Mouse (Mus musculus) midbrain, embryonic 13.5 days (tissue): Measurements from ENCODE around the gene Prkn. TPM values are rescaled to one million over a fixed set of nuclear protein-coding genes. Genes with fewer than 3 reads are reported as not detected.

Experiments
- ATAC-seq: fragments of 200-750 bp; cut with Nextera tagmentation; 2 replicates; pipeline ENCODE4 v1.8.0; 2017; ENCODE audit warnings: mild to moderate bottlenecking, moderate TSS enrichment, moderate library complexity
- H3K27ac ChIP-seq: fragments of 300-500 bp; sonication (generic); 2 replicates; pipeline ENCODE4 v1.5.1; 2015; ENCODE audit warnings: inconsistent platforms, mild to moderate bottlenecking, moderate library complexity
- H3K27me3 ChIP-seq: fragments of 300-500 bp; sonication (generic); 2 replicates; pipeline ENCODE4 v1.6.1; 2015; ENCODE audit warnings: mild to moderate bottlenecking, inconsistent platforms
- H3K36me3 ChIP-seq: fragments of 300-500 bp; sonication (generic); 2 replicates; pipeline ENCODE4 v1.6.1; 2015; ENCODE audit warnings: mild to moderate bottlenecking, inconsistent platforms
- H3K4me1 ChIP-seq: fragments of 300-500 bp; sonication (generic); replicated peaks from 2 replicates; pipeline ENCODE4 v1.6.1; 2015; ENCODE audit warnings: inconsistent platforms
- H3K4me2 ChIP-seq: fragments of 300-500 bp; sonication (generic); replicated peaks from 2 replicates; pipeline ENCODE4 v1.6.1; 2015; ENCODE audit warnings: moderate library complexity, mild to moderate bottlenecking, inconsistent platforms
- H3K4me3 ChIP-seq: fragments of 300-500 bp; sonication (generic); replicated peaks from 2 replicates; pipeline ENCODE4 v1.5.1; 2015; ENCODE audit warnings: mild to moderate bottlenecking, inconsistent platforms
- H3K9ac ChIP-seq: fragments of 300-500 bp; sonication (generic); replicated peaks from 2 replicates; pipeline ENCODE4 v1.6.1; 2015; ENCODE audit warnings: mild to moderate bottlenecking, inconsistent platforms
- H3K9me3 ChIP-seq: fragments of 300-500 bp; sonication (generic); 2 replicates; pipeline ENCODE4 v1.6.1; 2016; ENCODE audit warnings: mild to moderate bottlenecking, inconsistent platforms
- whole genome bisulfite sequencing: fragments of 180-500 bp; shearing (Covaris S2); methylation state at CpG from one replicate; pipeline ENCODE4 v1.1.7; 2015; 5-methylcytosine and 5-hydroxymethylcytosine counted together
- polyA plus RNA-seq: library from polyadenylated mRNA; unstranded; fragments of >200 nt; fragmentation: Nextera tagmentation; extraction: Ambion mirVana; gene quantifications from 2 replicates; pipeline ENCODE4 v1.2.1, GENCODE M21; 2015

Prkn gene
- polyA plus RNA-seq = 3.1 and 4.3 TPM in 2 replicates

GRCm38 (mm10) chr17:10840148-10840707 is at the start of gene Prkn, which contains the start of gene Pacrg:
Gene Prkn, plus strand, starts transcription at chr17:10840384.
Gene Pacrg, minus strand, starts transcription at chr17:10840311.
- H3K4me1 ChIP-seq = peaks cover 12% of the 10 kb centered on the region
- H3K9ac ChIP-seq = peak within 1 kb of the TSS; percentile 75
- peak; percentile 96 for ATAC-seq
- H3K27ac ChIP-seq = peak within 1 kb of the TSS; percentile 80
- H3K27me3 ChIP-seq = no peaks in the 10 kb centered on the region
- 0% methylated on average over 43 of the region's 58 CpGs for WGBS
- no peaks in the 10 kb centered on the region for H3K9me3 ChIP-seq
- H3K36me3 ChIP-seq = no peaks in the 10 kb centered on the region
- peak within 1 kb of the TSS; percentile 70 for H3K4me3 ChIP-seq
- peak within 1 kb of the TSS; percentile 67 for H3K4me2 ChIP-seq

DNA sequence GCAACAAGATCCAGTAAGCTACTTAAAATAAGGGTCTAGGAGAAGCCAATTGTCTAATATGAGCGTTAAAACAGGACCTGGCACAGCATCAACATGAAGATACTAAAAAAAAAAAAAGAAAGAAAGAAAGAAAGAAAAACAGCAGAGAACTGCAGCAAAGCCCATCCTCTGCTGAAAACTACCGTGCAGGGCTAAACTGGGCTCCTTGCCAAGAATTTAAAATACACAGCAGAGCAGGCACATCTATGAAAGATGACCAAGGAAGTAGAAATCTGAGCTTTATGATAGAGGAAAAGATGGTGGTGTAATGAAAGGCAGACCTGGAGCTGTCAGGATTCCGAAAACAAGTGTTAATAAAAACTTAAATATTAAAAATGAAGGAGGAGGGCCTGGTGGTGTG is 48.5 kb upstream of the Prkn start:
- Histone ChIP-seq H3K4me2 (no peak overlapping the region), H3K9me3 (no peaks in the 10 kb centered on the region), H3K4me3 (no peak overlapping the region), H3K4me1 (peaks cover 8% of the 10 kb centered on the region), H3K27me3 (no peaks in the 10 kb centered on the region), H3K9ac (no peak overlapping the region), H3K27ac (no peak overlapping the region), H3K36me3 (no peaks in the 10 kb centered on the region)
- WGBS = 56% methylated on average over 3 of the region's 3 CpGs
- ATAC-seq = no peak

- no peak overlapping the region for H3K27ac ChIP-seq
- H3K27me3 ChIP-seq = no peaks in the 10 kb centered on the region
- no peak for ATAC-seq
- H3K4me3 ChIP-seq = no peak overlapping the region
- no peak overlapping the region for H3K4me2 ChIP-seq
- no peaks in the 10 kb centered on the region for H3K9me3 ChIP-seq
- no peaks in the 10 kb centered on the region for H3K4me1 ChIP-seq
- 69% methylated on average over 4 of the region's 4 CpGs for WGBS
- H3K36me3 ChIP-seq = no peaks in the 10 kb centered on the region
- no peak overlapping the region for H3K9ac ChIP-seq
These were observed 33.5 kb upstream of the Prkn start for GRCm38 (mm10) chr17:10806692-10807091.

DNA sequence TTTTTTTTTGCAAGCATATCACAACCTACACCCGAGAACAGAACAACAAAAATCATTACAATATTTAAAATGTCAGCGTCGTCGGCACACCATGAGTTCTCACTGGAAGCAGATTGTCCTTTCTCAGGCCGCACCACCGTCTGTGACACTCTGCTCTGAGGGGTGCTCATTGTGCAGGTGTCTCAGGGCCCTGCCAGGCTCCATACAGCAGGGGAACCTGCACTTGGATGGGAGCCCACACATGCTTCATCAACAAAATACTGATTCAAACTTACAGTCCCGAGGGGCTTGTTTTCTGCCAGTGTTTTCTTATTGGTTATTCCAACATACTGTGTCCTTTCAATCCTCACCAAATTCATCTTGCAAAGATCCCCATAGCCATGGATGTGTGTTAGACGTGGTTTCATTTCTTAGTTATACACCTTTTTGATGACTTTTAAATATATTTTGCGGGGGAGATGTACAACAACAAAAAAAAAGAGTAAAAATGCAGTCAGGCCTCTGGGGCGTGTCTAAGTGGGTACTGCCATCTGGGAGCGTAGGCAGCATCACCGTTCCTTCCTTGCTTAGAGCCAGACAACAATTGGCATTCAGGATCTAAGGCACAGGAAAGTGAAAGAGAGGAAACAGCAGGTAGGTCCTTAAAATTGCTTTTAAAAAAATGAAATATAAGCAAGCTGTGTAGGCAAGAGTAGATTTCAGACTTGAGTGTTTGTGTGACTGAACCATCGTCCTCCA is 32.8 kb upstream of the Prkn start:
- no peak overlapping the region for H3K27ac ChIP-seq
- ATAC-seq = no peak
- WGBS = 80% methylated on average over 13 of the region's 13 CpGs

DNA sequence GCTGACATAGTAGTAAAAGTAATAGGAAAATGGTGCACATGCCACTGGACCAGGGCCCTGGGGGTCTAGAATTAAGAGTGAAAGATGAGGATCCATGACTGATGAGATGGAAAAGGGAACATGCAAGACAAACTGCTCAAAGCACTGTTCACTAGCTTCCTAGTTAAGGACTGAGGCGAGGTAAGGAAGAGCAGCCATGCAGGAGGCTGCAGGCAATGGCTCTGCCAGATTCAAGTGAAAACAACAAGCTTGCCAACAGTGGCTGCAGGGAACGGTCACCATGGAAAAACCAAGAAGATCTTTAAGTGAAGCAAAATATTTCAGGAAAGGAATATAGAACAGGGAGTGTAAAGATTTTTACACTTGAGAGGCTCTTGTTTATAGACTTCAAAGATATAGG is 31.6 kb upstream of the Prkn start:
- no peak overlapping the region for H3K27ac ChIP-seq
- no peaks in the 10 kb centered on the region for H3K36me3 ChIP-seq
- WGBS = 79% methylated on average over 2 of the region's 2 CpGs
- no peak overlapping the region for H3K4me2 ChIP-seq
- no peaks in the 10 kb centered on the region for H3K27me3 ChIP-seq
- no peak overlapping the region for H3K4me3 ChIP-seq
- no peaks in the 10 kb centered on the region for H3K4me1 ChIP-seq
- ATAC-seq = no peak
- no peaks in the 10 kb centered on the region for H3K9me3 ChIP-seq
- no peak overlapping the region for H3K9ac ChIP-seq

More for the DNA sequence above, 32.8 kb upstream of the Prkn start:
- H3K27me3 ChIP-seq = no peaks in the 10 kb centered on the region
- H3K9me3 ChIP-seq = no peaks in the 10 kb centered on the region
- H3K9ac ChIP-seq = no peak overlapping the region
- no peaks in the 10 kb centered on the region for H3K36me3 ChIP-seq
- H3K4me1 ChIP-seq = no peaks in the 10 kb centered on the region
- H3K4me2 ChIP-seq = no peak overlapping the region
- no peak overlapping the region for H3K4me3 ChIP-seq

DNA sequence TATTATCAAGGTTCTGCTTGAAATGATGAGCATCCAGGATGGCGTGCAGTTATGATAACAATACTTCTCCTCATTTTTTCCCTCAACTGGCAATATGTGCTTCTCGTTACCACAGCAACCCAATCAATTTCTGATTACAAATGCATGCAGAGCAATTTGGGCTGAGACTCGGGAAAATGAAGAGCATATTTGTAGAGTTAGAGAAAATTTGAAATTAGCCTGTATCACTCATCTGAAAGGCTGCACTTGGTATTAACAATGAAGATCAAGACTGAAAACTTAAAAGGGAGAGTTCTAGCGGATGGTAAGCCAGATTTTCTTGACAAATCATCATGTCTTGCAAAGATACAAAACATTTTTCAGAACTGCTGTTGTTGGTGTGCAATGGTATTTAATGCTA is 21.2 kb upstream of the Prkn start:
- no peak for ATAC-seq
- 83% methylated on average over 4 of the region's 4 CpGs for WGBS

DNA sequence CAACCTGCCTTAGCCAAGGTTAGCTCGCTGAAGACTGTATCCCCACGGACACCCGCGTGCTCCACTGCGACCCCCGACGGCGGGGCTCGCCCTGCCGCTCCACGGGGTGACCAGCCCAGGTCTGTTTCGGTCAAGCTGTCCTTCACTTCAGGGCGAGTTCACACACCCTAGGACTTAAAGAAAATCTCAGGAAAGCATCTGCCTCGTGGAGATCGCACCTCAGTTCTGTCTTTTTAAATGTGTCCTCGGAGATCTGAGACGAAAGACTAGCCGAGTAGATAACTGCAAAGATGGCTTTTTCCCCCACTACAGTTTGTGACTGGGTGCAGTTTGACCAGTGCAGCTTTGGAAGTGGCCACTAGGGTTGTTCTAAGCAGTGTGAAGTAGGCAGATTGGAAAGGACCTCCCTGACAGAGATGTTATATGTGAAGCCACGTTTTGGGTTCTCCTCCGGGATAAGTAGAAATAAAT is 582 bp downstream of the Prkn start:
- no peaks in the 10 kb centered on the region for H3K27me3 ChIP-seq
- peak overlapping the region; percentile 67 for H3K4me2 ChIP-seq
- H3K9ac ChIP-seq = peak overlapping the region; percentile 75
- WGBS = 2% methylated on average over 20 of the region's 20 CpGs
- peaks cover 12% of the 10 kb centered on the region for H3K4me1 ChIP-seq
- H3K4me3 ChIP-seq = peak overlapping the region; percentile 70
- H3K36me3 ChIP-seq = no peaks in the 10 kb centered on the region
- peak overlapping the region; percentile 80; the same call in 1 of the 2 replicates for H3K27ac ChIP-seq
- no peaks in the 10 kb centered on the region for H3K9me3 ChIP-seq
- peak; percentile 58 for ATAC-seq

More for the DNA sequence above, 21.2 kb upstream of the Prkn start:
- Histone ChIP-seq H3K9ac (no peak overlapping the region), H3K9me3 (no peaks in the 10 kb centered on the region), H3K27ac (no peak overlapping the region), H3K4me3 (no peak overlapping the region), H3K27me3 (no peaks in the 10 kb centered on the region), H3K4me1 (no peaks in the 10 kb centered on the region), H3K36me3 (no peaks in the 10 kb centered on the region), H3K4me2 (no peak overlapping the region)

DNA sequence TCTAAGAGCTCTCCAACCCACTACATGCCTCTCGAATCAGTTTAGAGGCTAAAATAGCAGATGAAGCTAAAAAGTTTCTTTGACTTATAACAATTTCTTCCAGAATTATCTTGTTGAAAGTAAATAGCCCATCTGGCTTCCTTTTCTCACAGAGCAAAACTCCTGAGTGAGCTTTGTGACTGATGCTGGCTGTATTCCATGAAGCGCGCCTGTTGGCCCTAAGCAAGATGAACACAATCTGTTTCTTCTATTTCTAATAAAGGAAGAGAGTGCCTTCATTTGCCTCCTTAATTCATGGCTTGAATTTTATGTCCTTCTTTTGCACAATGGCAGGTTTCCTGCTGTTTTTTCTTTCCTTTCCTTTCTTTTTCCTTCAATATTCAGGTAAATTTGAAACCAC is 14.0 kb downstream of the Prkn start:
- H3K4me3 ChIP-seq = no peak overlapping the region
- H3K27me3 ChIP-seq = no peaks in the 10 kb centered on the region
- 85% methylated on average over 3 of the region's 3 CpGs for WGBS
- H3K9me3 ChIP-seq = no peaks in the 10 kb centered on the region
- H3K4me2 ChIP-seq = no peak overlapping the region
- H3K36me3 ChIP-seq = no peaks in the 10 kb centered on the region
- H3K4me1 ChIP-seq = no peaks in the 10 kb centered on the region
- no peak for ATAC-seq
- no peak overlapping the region for H3K27ac ChIP-seq
- no peak overlapping the region for H3K9ac ChIP-seq

- Histone ChIP-seq H3K4me3 (no peak overlapping the region), H3K27ac (no peak overlapping the region), H3K4me1 (0 out of 2 replicates have a peak, but pooled peaks cover 3% of the 10 kb centered on the region), H3K4me2 (no peak overlapping the region), H3K36me3 (no peaks in the 10 kb centered on the region), H3K9ac (no peak overlapping the region), H3K27me3 (no peaks in the 10 kb centered on the region), H3K9me3 (no peaks in the 10 kb centered on the region)
- no peak for ATAC-seq
- 87% methylated on average over 7 of the region's 7 CpGs for WGBS
These were observed 34.3 kb downstream of the Prkn start for GRCm38 (mm10) chr17:10874208-10875187.

DNA sequence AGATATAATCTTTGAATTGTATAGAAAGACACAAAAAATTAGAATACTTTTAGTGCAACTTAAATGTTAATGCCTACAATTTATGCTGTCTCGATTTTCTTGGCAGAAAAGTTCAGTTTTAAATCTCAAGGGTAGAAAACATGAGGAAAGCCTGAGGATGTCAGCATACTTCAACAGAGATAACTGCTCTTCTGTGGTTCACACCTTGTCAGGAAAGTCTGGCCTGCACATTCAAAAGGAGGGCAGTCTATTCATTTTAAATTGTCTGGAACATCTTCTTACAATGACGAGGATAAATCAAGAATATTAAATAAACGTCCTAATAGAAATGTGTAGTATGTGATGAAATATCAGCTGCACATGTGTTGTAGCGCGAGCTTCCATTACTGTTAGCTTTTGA is 38.8 kb downstream of the Prkn start:
- no peaks in the 10 kb centered on the region for H3K9me3 ChIP-seq
- no peak overlapping the region for H3K9ac ChIP-seq
- no peak overlapping the region for H3K4me3 ChIP-seq
- 87% methylated on average over 5 of the region's 5 CpGs for WGBS
- H3K27ac ChIP-seq = no peak overlapping the region
- no peak for ATAC-seq
- H3K36me3 ChIP-seq = no peaks in the 10 kb centered on the region
- no peaks in the 10 kb centered on the region for H3K27me3 ChIP-seq
- H3K4me2 ChIP-seq = no peak overlapping the region
- H3K4me1 ChIP-seq = no peaks in the 10 kb centered on the region

GRCm38 (mm10) chr17:10882260-10882659 is 42.1 kb downstream of the Prkn start:
- WGBS = 91% methylated on average over 1 of the region's 1 CpGs
- H3K4me3 ChIP-seq = no peak overlapping the region
- no peaks in the 10 kb centered on the region for H3K27me3 ChIP-seq
- no peaks in the 10 kb centered on the region for H3K36me3 ChIP-seq
- no peak overlapping the region for H3K27ac ChIP-seq
- H3K4me2 ChIP-seq = no peak overlapping the region
- no peak for ATAC-seq
- no peaks in the 10 kb centered on the region for H3K9me3 ChIP-seq
- H3K9ac ChIP-seq = no peak overlapping the region
- H3K4me1 ChIP-seq = no peaks in the 10 kb centered on the region

GRCm38 (mm10) chr17:10887924-10888323 is 47.7 kb downstream of the Prkn start:
- Histone ChIP-seq H3K9me3 (no peaks in the 10 kb centered on the region), H3K4me3 (no peak overlapping the region), H3K4me1 (peaks cover 7% of the 10 kb centered on the region), H3K27ac (no peak overlapping the region), H3K4me2 (no peak overlapping the region), H3K9ac (no peak overlapping the region), H3K27me3 (no peaks in the 10 kb centered on the region), H3K36me3 (no peaks in the 10 kb centered on the region)
- WGBS = 9% methylated on average over 4 of the region's 4 CpGs
- 0 out of 2 replicates have a peak, but pooled peaks have one; percentile 37 for ATAC-seq
